Mouse (Mus musculus) forebrain, embryonic 15.5 days (tissue): Measurements from ENCODE around the gene Fmnl2. TPM values are rescaled to one million over a fixed set of nuclear protein-coding genes. Genes with fewer than 3 reads are reported as not detected.

Experiments used
- ATAC-seq: fragments of 200-750 bp; cut with Nextera tagmentation; replicated peaks from 2 replicates; pipeline ENCODE4 v1.8.0; 2017; ENCODE audit warnings: mild to moderate bottlenecking, moderate TSS enrichment, moderate library complexity
- H3K27ac ChIP-seq: fragments of 300-500 bp; sonication (generic); replicated peaks from 2 replicates; pipeline ENCODE4 v1.5.1; 2015; ENCODE audit warnings: mild to moderate bottlenecking, inconsistent platforms
- H3K27me3 ChIP-seq: fragments of 300-500 bp; sonication (generic); 2 replicates; pipeline ENCODE4 v1.6.1; 2015; ENCODE audit warnings: inconsistent platforms
- H3K36me3 ChIP-seq: fragments of 300-500 bp; sonication (generic); 2 replicates; pipeline ENCODE4 v1.6.1; 2015; ENCODE audit warnings: mild to moderate bottlenecking, inconsistent platforms
- H3K4me1 ChIP-seq: fragments of 300-500 bp; sonication (generic); 2 replicates; pipeline ENCODE4 v1.6.1; 2015; ENCODE audit warnings: inconsistent platforms
- H3K4me2 ChIP-seq: fragments of 300-500 bp; sonication (generic); replicated peaks from 2 replicates; pipeline ENCODE4 v1.6.1; 2015; ENCODE audit warnings: mild to moderate bottlenecking, inconsistent platforms
- H3K4me3 ChIP-seq: fragments of 300-500 bp; sonication (generic); 2 replicates; pipeline ENCODE4 v1.5.1; 2015; ENCODE audit warnings: mild to moderate bottlenecking, inconsistent platforms
- H3K9ac ChIP-seq: fragments of 300-500 bp; sonication (generic); replicated peaks from 2 replicates; pipeline ENCODE4 v1.6.1; 2015; ENCODE audit warnings: mild to moderate bottlenecking, inconsistent platforms
- H3K9me3 ChIP-seq: fragments of 300-500 bp; sonication (generic); 2 replicates; pipeline ENCODE4 v1.6.1; 2016; ENCODE audit warnings: inconsistent platforms
- WGBS: fragments of 180-500 bp; shearing (Covaris S2); methylation state at CpG from one replicate; pipeline ENCODE4 v1.1.7; 2015; ENCODE audit warnings: mixed read lengths; 5-methylcytosine and 5-hydroxymethylcytosine counted together
- polyA plus RNA-seq: library from polyadenylated mRNA; unstranded; fragments of >200 nt; fragmentation: Nextera tagmentation; extraction: Ambion mirVana; gene quantifications from 2 replicates; pipeline ENCODE4 v1.2.1, GENCODE M21; 2015

Fmnl2 gene
- polyA plus RNA-seq, 1 experiment from 2014 or later, result 18.6 TPM

GRCm38 (mm10) chr2:52896995-52897394, 39.3 kb downstream of the Fmnl2 start:
- Histone ChIP-seq H3K9me3 (no peaks in the 10 kb centered on the region), H3K4me2 (no peak overlapping the region), H3K27ac (no peak overlapping the region), H3K9ac (no peak overlapping the region), H3K4me1 (peaks cover 34% of the 10 kb centered on the region), H3K4me3 (no peak overlapping the region), H3K27me3 (no peaks in the 10 kb centered on the region), H3K36me3 (no peaks in the 10 kb centered on the region)
- WGBS, result 84% methylated on average over 3 of the region's 3 CpGs
- no peak for ATAC-seq

GRCm38 (mm10) chr2:52900780-52901179, 43.1 kb downstream of the Fmnl2 start:
- Histone ChIP-seq H3K4me1 (peaks cover 41% of the 10 kb centered on the region), H3K4me3 (no peak overlapping the region), H3K36me3 (no peaks in the 10 kb centered on the region), H3K9ac (no peak overlapping the region), H3K9me3 (no peaks in the 10 kb centered on the region), H3K27ac (no peak overlapping the region), H3K4me2 (no peak overlapping the region), H3K27me3 (no peaks in the 10 kb centered on the region)
- ATAC-seq, result no peak
- WGBS, result 95% methylated on average over 4 of the region's 4 CpGs

GRCm38 (mm10) chr2:52901300-52902013, 43.8 kb downstream of the Fmnl2 start:
- Histone ChIP-seq H3K9me3 (no peaks in the 10 kb centered on the region), H3K27ac (no peak overlapping the region), H3K4me3 (no peak overlapping the region), H3K27me3 (no peaks in the 10 kb centered on the region), H3K36me3 (no peaks in the 10 kb centered on the region), H3K9ac (no peak overlapping the region), H3K4me1 (peaks cover 35% of the 10 kb centered on the region), H3K4me2 (no peak overlapping the region)
- WGBS, result 77% methylated on average over 6 of the region's 6 CpGs
- ATAC-seq, result no peak; the same call in 1 of the 2 replicates

GRCm38 (mm10) chr2:52902456-52902855, 44.8 kb downstream of the Fmnl2 start:
- Histone ChIP-seq H3K36me3 (no peaks in the 10 kb centered on the region), H3K27ac (no peak overlapping the region), H3K9me3 (no peaks in the 10 kb centered on the region), H3K4me2 (no peak overlapping the region), H3K4me3 (no peak overlapping the region), H3K27me3 (no peaks in the 10 kb centered on the region), H3K4me1 (peaks cover 33% of the 10 kb centered on the region), H3K9ac (no peak overlapping the region)
- 35% methylated on average over 3 of the region's 3 CpGs for WGBS
- ATAC-seq, result no peak

GRCm38 (mm10) chr2:52903228-52903963, 45.7 kb downstream of the Fmnl2 start:
- H3K36me3 ChIP-seq, result no peaks in the 10 kb centered on the region
- H3K27ac ChIP-seq, result peak overlapping the region; percentile 34; the same call in 1 of the 2 replicates
- H3K4me2 ChIP-seq, result no peak overlapping the region
- no peak overlapping the region for H3K4me3 ChIP-seq
- H3K9me3 ChIP-seq, result no peaks in the 10 kb centered on the region
- peak; percentile 62; the same call in 1 of the 2 replicates for ATAC-seq
- peaks cover 36% of the 10 kb centered on the region for H3K4me1 ChIP-seq
- H3K27me3 ChIP-seq, result no peaks in the 10 kb centered on the region
- H3K9ac ChIP-seq, result no peak overlapping the region
- 57% methylated on average over 8 of the region's 8 CpGs for WGBS

GRCm38 (mm10) chr2:52904526-52904925, 46.9 kb downstream of the Fmnl2 start:
- ATAC-seq, result no peak
- Histone ChIP-seq H3K9ac (no peak overlapping the region), H3K36me3 (no peaks in the 10 kb centered on the region), H3K9me3 (no peaks in the 10 kb centered on the region), H3K27me3 (no peaks in the 10 kb centered on the region), H3K4me3 (no peak overlapping the region), H3K4me1 (peaks cover 33% of the 10 kb centered on the region), H3K4me2 (no peak overlapping the region), H3K27ac (no peak overlapping the region)
- WGBS, result 76% methylated on average over 5 of the region's 5 CpGs

GRCm38 (mm10) chr2:52913311-52913710, 55.7 kb downstream of the Fmnl2 start:
- Histone ChIP-seq H3K4me2 (no peak overlapping the region), H3K27me3 (no peaks in the 10 kb centered on the region), H3K9me3 (no peaks in the 10 kb centered on the region), H3K36me3 (no peaks in the 10 kb centered on the region), H3K27ac (0 out of 2 replicates have a peak overlapping the region, but pooled peaks have one; percentile 13), H3K4me3 (no peak overlapping the region), H3K9ac (no peak overlapping the region), H3K4me1 (peaks cover 19% of the 10 kb centered on the region)
- 20% methylated on average over 2 of the region's 2 CpGs for WGBS
- ATAC-seq, result no peak

GRCm38 (mm10) chr2:52913746-52914145, 56.1 kb downstream of the Fmnl2 start:
- ATAC-seq, result no peak
- no peaks in the 10 kb centered on the region for H3K9me3 ChIP-seq
- H3K27ac ChIP-seq, result 0 out of 2 replicates have a peak overlapping the region, but pooled peaks have one; percentile 13
- H3K36me3 ChIP-seq, result no peaks in the 10 kb centered on the region
- H3K9ac ChIP-seq, result no peak overlapping the region
- H3K4me3 ChIP-seq, result no peak overlapping the region
- 17% methylated on average over 5 of the region's 5 CpGs for WGBS
- H3K4me1 ChIP-seq, result peaks cover 19% of the 10 kb centered on the region
- no peaks in the 10 kb centered on the region for H3K27me3 ChIP-seq
- no peak overlapping the region for H3K4me2 ChIP-seq

GRCm38 (mm10) chr2:52915536-52915935, 57.9 kb downstream of the Fmnl2 start:
- H3K4me1 ChIP-seq, result peaks cover 20% of the 10 kb centered on the region
- no peak overlapping the region for H3K4me3 ChIP-seq
- ATAC-seq, result no peak
- no peaks in the 10 kb centered on the region for H3K9me3 ChIP-seq
- no peak overlapping the region for H3K27ac ChIP-seq
- no peak overlapping the region for H3K9ac ChIP-seq
- 83% methylated on average over 5 of the region's 5 CpGs for WGBS
- H3K27me3 ChIP-seq, result no peaks in the 10 kb centered on the region
- no peak overlapping the region for H3K4me2 ChIP-seq
- no peaks in the 10 kb centered on the region for H3K36me3 ChIP-seq

GRCm38 (mm10) chr2:52918094-52918493, 60.4 kb downstream of the Fmnl2 start:
- Histone ChIP-seq H3K4me2 (no peak overlapping the region), H3K27me3 (no peaks in the 10 kb centered on the region), H3K36me3 (no peaks in the 10 kb centered on the region), H3K27ac (0 out of 2 replicates have a peak overlapping the region, but pooled peaks have one; percentile 12), H3K9ac (no peak overlapping the region), H3K4me1 (peaks cover 21% of the 10 kb centered on the region), H3K9me3 (no peaks in the 10 kb centered on the region), H3K4me3 (no peak overlapping the region)
- no peak for ATAC-seq
- 89% methylated on average over 5 of the region's 5 CpGs for WGBS

GRCm38 (mm10) chr2:52920701-52921435, 63.2 kb downstream of the Fmnl2 start:
- no peak overlapping the region for H3K9ac ChIP-seq
- H3K27ac ChIP-seq, result peak overlapping the region; percentile 36; the same call in 1 of the 2 replicates
- 72% methylated on average over 5 of the region's 5 CpGs for WGBS
- no peaks in the 10 kb centered on the region for H3K9me3 ChIP-seq
- peaks cover 11% of the 10 kb centered on the region for H3K4me1 ChIP-seq
- no peaks in the 10 kb centered on the region for H3K36me3 ChIP-seq
- no peak overlapping the region for H3K4me2 ChIP-seq
- no peak overlapping the region for H3K4me3 ChIP-seq
- no peaks in the 10 kb centered on the region for H3K27me3 ChIP-seq
- ATAC-seq, result no peak; the same call in 1 of the 2 replicates

- 92% methylated on average over 3 of the region's 3 CpGs for WGBS
- Histone ChIP-seq H3K4me2 (no peak overlapping the region), H3K4me1 (peaks cover 23% of the 10 kb centered on the region), H3K27me3 (no peaks in the 10 kb centered on the region), H3K4me3 (no peak overlapping the region), H3K9me3 (no peaks in the 10 kb centered on the region), H3K27ac (no peak overlapping the region), H3K36me3 (no peaks in the 10 kb centered on the region), H3K9ac (no peak overlapping the region)
- ATAC-seq, result no peak
These were observed 67.4 kb downstream of the Fmnl2 start for GRCm38 (mm10) chr2:52925062-52925461.
